Mouse (Mus musculus) gastrocnemius, postnatal 14 days (tissue): Measurements from ENCODE around the gene Gdap1l1. TPM values are rescaled to one million over a fixed set of nuclear protein-coding genes. Genes with fewer than 3 reads are reported as not detected.
"Not testable (repeated sequence)": the region's sequence is repeated elsewhere in the genome, so short reads cannot be mapped to it uniquely, and the experiment has no call there.

Experiments
- DNase-seq: peaks from one replicate; pipeline ENCODE4 v3.0.0; 2021; ENCODE audit warnings: mixed read lengths
- intact Hi-C: fragments of 180-260 bp; cut with DNase I; formaldehyde crosslinking; loops from one replicate; pipeline ENCODE4 v1.15.1; 2025; ENCODE audit warnings: low total_unique reads
- total RNA-seq, 2 experiments: library from RNA; stranded (reverse); gene quantifications; 2 replicates each; pipeline ENCODE4 v1.2.3; 2021

The Gdap1l1 gene
- total RNA-seq, 2 experiments from 2014 or later, result 0.23 TPM; not detected in 1

DNA sequence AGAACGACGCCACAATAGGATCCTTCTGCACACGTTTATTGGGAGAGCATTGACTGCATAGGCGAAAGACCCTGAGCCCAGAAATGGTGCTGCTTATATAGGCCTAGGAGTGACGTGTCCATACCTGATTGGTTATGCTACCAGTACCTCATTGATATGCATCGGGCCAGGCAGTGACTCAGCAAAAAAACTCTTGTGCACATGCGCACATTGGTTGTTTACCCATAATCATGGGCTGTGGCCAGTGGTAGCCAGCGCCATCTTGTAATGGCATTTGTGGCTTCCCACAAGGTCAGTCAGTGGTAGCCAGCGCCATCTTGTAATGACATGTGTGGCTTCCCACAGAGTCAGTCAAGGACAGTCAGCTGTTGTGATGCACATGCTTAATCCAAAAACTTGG is 23.0 kb downstream of the Gdap1l1 start:
- DNase-seq, intact Hi-C loops: not testable (repeated sequence)

DNA sequence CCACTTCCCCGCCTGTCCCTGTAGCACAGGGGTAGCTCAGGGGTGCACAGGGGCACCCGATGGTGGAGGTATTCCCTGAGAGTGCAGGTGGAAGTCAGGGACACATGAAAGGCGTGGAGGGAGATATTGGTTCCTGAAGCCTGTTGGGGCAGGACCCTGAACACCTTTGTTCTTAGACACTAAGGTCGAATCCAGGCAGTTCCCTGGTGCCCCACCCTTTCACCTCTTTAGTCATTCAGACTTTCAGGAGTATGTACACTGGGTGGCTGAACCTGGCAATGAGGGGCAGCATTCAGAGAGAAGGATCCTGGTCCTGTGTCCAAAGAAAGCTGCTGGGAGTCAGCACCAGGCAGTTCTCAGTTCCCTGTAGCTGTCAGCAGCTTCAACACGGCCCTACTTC is 24.1 kb downstream of the Gdap1l1 start:
- intact Hi-C loops, result no loop called here
- no peak for DNase-seq

DNA sequence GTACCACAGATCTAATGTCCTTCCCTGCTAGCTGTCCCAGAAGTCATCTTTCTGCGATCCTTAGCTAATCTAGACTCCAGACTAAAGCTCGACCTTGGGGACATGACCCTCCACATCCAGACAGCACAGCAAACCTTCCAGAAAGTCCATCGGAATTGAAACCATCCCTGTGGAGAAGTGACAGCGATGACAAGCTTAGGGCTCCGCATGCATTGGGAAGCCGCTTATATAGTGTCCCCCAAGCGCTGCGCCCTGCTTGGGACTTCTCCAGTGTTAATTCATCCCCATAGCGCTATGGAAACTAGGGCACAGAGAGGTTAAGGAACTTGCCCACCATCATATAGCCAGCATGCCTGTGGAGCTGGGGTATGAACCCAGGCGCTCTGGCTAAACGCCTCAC is 24.5 kb downstream of the Gdap1l1 start:
- DNase-seq, result no peak
- intact Hi-C loops, result no loop called here

DNA sequence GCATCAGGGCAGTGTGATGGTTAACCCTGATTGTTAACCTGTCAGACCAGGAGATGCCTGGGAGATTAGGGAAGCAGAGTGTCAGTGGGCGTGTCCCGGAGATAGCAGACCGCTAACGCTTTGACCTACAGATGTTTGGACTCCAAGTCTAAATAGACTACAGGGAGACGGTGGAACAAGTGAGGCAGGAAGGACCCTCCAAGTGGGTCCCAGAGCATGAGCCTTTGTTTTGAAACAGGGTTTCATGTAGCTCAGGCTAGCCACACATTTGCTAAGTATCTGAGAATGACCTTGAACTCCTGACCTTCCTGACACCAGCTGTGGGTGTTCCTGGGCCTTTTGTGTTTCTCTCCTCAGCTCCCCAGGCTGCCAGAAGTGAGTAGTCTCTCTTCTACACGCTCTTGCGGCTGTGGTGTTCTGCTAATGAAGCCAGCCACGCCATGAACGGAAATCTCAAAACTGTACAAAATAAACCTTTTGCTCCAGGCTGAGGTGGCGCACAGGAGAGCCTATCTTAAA is 25.0 kb downstream of the Gdap1l1 start:
- DNase-seq, result no peak
- intact Hi-C loops, result no loop called here

DNA sequence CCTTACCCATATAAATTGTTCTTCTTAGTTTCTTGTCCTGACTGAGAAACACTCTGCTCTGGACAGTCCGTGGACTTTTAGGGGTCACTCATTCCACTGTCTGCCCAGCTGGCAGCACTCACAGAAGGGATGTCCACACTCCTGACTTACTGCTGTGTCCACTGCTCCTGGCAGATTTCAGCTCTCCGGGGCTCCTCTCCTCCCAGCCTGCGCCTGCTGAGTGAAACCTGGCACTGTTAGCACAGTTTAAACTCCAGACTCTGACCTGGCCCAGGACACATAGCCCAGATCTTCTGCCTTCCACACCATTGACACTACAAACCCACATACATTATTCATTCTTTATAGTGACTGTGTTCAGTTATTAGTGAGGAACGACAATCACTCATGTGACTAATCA is 25.7 kb downstream of the Gdap1l1 start:
- DNase-seq, result no peak
- intact Hi-C loops, result no loop called here

DNA sequence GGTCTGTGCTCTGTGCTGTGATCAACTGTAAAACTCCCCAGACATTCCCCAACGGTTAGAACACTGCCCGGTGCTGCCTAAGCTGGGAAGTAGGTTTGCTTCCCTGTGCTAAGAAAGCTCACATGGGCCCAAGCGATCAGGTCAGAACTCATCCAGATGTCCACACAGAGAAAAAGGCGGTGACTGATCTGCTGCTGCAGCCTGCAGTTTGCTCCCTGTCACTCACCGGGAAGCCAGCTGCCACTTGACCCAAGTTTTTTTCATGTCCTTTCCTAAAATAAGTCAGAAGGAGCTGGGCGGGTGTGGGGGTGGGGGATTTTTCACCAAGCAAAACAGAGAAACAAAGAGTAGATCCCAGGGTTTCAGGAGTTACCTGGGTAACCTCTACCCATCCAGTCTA is 26.3 kb downstream of the Gdap1l1 start:
- intact Hi-C loops, result no loop called here
- DNase-seq, result no peak

DNA sequence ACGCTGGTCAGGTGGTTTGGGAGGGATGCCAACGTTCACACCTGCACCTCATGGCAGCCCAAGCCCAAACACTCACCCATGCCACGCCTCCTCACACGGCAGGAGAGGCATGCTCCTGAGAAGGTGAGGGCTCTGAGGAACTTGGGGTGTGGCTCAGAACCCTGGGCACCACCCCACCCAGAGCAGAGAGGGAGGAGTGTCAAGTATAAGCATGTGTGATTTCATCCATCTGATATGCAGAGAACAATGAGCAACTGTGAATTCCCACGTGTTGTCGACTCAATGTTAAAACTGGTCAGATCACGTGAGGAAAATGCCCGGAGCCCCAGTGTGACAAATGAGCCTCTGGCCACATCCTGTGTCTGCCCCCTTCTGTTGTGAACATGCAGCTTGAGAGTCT is 28.5 kb downstream of the Gdap1l1 start:
- intact Hi-C loops, result no loop called here
- no peak for DNase-seq

DNA sequence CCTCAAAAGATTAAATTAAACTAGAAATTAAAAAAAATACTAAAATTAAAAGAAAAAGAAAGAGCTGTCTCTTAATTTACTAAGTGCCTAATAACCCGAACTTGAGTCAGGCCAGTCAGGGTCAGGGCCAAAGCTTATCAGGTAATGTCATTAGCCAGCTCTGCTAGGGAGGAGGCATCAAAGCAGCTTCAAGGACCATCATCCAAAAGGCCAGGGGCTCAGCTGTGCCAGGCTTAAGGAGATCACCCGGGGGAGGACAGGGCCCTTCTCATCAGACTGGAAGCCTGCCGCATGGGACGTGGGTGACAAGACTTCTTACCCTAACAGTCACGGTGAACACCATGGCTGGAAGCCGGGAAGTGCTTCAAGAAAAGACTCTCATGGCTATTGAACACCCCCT is 29.3 kb downstream of the Gdap1l1 start:
- intact Hi-C loops, result no loop called here
- no peak for DNase-seq

DNA sequence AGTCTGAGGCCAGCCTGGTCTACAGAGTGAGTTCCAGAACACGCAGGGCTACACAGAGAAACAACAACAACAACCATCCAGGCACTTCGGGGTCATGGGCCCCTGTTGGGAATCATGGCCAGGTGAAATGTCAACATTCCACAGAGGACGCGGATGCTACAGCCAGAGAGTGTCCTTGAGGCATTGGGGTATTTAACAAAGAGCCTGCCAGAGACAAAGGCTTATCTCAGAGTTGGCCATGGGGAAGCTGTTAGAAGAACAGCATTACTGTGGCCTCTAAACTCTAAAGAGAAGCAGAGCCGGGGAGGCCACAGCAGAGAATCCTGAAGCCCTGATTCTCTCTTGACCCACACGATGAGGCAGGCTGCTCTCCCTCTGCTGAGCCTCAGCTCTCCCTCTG is 30.6 kb downstream of the Gdap1l1 start:
- no peak for DNase-seq
- intact Hi-C loops, result no loop called here

DNA sequence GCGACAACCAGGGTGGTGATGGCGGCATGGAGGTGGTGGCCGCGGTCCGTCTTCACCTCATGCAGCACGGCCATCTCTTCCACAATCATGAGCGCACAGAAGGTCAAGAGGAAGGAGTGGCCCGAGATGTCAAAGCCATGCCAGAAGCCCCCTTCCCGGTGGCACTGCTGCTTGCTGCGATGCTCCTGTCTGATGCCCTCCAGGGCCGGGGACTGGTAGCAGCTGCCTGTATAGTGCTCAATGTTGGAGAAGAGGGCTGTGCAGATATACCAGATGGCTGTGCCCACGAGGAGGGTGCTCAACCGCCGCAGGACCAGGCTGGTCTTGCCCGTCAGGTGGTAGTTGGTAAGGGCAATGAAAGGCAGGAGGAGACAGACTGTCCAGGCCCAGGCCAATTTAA is 31.4 kb downstream of the Gdap1l1 start:
- intact Hi-C loops, result loop anchor here (10.0 kb wide), 1 partner anchor 45 kb away; the partner anchor contains the start of gene Oser1
- no peak for DNase-seq

DNA sequence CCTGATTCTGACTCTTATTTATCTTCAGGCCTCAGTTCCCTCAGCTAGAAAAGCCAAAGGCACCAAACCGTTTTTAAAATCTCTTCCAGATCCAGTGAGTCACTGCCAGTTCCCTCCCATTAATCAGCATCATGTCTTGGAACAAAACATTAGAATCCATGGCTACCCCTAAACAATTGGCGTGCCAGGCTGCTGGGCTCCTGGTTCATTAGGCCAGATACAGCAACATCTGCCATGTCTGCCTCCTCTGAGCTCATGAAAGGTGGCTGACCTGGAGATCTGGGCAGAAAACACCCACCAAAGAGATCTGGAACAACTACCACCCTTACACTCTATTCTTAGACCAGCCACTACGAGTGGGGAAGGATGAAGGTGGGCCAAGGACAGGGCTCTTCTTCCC is 32.9 kb downstream of the Gdap1l1 start:
- DNase-seq, result no peak
- intact Hi-C loops, result loop anchor here (10.0 kb wide), 1 partner anchor 46 kb away; the partner anchor contains the start of gene Oser1

DNA sequence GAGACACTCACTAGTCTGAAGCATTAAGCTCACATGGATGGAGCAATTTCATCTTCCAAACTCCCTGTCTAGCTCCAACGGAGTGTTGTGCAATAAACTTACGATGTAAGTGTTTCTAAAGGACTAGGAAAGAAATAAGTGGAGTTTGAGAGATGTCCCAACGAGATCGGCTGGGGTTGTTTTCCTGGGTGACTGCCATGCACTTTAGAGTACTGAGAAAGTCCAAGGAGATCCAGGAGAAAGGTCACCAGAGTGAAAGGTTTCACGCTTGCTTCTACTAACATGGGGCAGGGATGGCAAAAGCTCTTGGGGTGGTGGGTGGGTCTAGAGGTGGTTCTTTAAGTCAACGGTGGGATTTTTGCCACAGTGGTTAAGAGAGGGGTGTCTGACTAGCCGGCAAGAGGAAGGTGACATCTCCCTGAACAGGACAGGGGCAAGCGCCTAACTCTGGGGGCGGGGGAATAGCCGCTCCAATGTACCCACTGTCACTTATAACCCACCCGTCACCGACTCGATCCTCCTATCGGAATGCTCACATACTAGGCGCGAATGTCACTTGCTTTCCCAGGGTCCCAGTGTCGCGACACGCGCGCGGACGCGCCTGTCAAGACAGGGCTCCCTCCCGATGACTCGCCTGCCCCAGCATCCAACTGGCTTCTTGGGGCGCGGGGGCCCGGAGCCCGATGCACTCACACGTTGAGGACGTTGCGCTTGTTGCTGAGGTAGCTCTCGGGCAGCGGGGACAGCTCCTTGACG is 33.6 kb downstream of the Gdap1l1 start:
- no peak for DNase-seq
- intact Hi-C loops, result loop anchor here (10.0 kb wide), 1 partner anchor 47 kb away; the partner anchor contains the start of gene Oser1

DNA sequence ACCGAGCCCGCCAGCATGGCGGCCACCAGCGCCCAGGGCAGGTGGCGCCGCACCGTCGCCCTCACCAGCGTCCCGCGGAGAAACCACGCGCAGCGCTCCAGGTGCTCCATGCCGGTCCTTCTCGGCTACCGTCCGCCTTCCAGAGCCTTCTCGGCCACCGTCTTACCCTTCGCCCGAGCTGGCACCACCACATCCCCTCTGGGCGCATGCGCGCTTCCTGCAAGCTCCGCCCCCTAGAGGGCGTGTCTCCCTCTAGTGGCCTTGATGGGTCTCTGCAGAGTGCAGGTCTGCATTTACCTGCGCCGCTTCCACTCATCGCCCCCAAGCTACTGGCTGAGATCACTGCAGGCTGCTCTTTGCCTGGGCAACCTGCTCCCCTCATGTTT is 34.2 kb downstream of the Gdap1l1 start, which contains the start of gene Fitm2:
Fitm2 (minus strand) TSS at position 164 of the 386 bp plus-strand sequence.
- peak; percentile 93 for DNase-seq
- intact Hi-C loops, result loop anchor here (10.0 kb wide), 1 partner anchor 48 kb away; the partner anchor contains the start of gene Oser1

DNA sequence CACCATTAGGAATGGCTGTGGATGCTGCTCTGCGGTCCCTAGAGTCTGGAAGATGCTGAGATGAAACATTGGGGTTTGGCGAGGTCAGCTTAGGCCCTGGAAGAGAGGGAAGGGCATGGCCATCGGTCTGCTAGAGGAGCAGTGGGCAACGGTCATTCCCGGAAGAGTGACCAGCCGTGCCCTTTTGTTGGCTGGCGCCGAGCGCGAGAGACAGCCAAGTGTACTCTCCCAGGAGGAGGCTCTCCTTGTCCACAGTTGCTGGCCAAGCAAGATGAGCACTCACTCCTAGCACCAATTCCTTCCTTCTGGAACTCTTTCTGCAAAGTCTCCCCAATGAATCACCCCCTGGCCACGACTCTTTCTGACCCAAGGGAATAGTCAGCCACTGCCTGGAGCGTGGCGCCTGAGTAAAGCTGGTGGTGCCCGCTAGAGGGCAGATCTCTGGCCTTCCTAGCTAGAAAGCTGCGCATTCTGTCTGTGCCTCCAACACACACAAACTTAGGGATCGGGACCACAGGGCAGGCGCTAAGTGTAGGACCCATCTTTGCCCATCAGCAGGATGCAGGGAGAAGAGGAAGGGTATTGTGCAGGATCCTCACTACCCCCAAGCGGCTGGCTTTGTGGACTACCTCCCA is 42.0 kb downstream of the Gdap1l1 start:
- DNase-seq, result no peak

DNA sequence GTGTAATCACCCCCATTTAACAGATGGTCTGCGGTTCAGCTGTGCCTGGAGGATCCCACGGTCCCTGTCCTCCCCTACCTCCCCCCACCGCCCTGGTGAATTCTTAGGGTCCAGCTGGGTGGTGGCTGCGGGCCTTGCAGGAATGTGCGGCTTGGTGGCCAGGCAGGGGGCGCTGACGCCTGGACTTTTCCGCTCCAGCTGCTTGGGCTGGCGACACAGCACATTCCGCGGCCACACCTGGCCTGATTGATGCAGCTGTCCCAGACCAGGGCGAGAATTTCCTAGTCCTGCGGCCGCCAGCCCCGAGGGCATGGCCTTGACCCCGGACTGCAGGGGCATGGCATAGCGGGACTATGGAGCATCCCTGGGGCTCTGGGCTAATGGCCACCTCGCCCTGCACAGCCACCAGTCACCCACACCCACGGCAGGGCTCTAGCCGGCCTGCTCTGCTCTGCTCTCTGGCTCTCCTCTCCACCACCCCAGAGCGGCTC is 43.3 kb downstream of the Gdap1l1 start:
- peak; percentile 44 for DNase-seq
- intact Hi-C loops, result no loop called here

More for the DNA sequence above, 42.0 kb downstream of the Gdap1l1 start:
- intact Hi-C loops, result no loop called here

DNA sequence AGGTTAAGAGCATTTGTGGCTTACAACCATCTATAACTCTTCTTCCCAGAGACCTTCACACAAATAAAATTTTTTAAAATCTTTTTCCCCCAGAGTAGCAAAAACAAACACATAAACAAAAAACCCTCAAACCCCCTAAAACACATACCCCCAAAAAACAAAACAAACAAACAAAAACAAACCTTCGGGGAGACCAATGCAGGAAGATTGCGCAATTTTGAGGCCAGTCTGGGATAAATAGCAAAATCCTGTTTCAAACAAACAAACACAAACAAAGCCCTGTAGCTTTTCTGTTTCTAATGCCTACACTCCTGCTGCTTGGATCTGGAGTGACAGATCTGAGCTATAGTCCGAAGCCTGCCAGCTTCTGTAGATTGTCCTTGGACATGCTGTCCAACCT is 49.1 kb downstream of the Gdap1l1 start:
- intact Hi-C loops, result no loop called here
- no peak for DNase-seq

DNA sequence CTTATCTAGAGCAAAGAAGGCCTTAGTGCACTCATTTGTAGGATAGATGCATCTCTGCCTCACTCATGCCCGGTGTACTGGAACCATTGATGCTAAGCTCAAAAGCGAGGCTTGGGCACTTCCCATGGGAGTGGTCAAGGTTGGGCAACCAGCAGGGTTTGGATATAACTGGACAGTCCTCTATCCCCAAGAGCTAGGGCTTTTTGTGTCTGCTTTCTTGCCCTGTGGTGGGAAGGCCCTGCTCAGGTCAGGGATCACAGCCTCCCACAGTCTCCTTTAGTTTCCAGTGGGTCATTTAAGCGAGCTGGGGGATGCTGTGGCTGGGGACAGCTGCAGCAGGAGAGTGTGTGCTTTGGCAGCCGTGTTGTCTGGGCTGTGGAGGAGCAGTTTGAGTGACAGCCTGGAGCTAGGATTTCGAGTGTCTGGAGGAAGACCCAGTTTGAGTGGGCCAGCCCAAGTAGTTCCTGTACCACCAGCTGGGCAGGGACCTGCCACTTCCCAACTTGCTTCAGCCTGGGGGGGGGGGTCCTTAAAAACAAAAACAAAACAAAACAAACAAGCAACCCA is 51.5 kb downstream of the Gdap1l1 start:
- intact Hi-C loops, result no loop called here

DNA sequence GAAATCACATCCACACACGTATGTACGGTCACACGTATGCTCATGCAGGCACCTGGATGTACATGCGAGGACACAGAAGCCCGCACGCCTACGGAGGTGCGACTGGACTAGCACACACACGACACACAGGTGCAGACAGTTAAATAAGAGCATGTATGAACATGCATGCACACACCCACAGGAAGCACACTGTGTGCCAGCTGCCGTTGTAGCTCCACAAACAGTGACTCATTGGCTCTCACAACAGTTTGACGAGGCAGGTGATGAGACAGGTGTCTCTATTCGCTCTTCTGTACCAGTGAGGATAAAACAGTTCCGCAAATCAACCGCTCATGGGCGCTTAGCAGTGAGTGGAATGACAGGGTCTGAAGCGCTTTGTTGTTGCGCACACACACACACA is 52.4 kb downstream of the Gdap1l1 start:
- intact Hi-C loops, result no loop called here
- DNase-seq, result no peak

More for the DNA sequence above, 51.5 kb downstream of the Gdap1l1 start:
- DNase-seq, result no peak

DNA sequence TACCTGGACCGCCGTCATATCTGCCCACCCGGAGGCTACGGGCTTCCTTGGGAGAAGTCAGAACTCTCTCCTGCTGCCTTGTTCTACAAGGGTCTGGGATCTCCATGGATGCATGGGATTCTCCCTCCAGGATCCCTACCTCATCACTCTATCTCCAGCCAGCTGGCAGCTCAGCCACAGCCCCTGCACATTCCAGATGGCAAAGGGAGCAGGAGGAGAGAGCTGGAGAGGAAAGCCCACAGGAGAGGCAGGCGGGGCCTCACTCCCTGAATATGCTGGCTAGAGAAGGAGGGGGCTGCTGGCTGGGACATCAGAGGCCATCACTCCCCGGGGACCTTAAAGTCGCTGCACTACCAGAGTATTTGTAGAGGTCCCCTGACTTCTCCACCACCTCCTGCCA is 53.1 kb downstream of the Gdap1l1 start:
- intact Hi-C loops, result no loop called here
- no peak for DNase-seq

DNA sequence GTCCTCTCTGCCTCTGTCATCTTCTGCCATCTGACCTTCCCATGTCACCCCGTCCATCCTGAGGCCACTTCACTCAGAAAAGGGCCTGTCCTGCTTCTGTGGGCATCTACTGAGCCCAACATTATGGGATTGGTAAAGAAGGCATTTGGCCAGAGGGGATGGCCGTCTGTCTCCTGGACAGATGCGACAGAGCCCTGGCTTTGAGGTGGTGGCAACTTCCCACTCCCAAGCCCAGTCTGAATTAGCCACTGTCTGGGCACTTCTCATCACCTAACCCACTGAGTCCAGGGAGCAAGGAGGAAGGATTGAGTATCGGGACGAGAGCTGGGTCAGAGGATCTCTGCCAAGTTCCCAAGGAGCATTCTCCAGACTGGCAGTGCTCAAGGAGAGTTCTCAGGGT is 53.7 kb downstream of the Gdap1l1 start, which contains the start of gene R3hdml:
R3hdml (plus strand) TSS at position 301 of the 400 bp plus-strand sequence.
- intact Hi-C loops, result no loop called here
- DNase-seq, result no peak
